Mouse (Mus musculus) WW6 (cell line): ENCODE measurements around the gene Aldh4a1.
A peak's percentile ranks its signal among the peaks of the same experiment; 100 is the strongest.

Experiments
- DNase-seq: peaks from one replicate; pipeline ENCODE4 v3.0.0-alpha.2; 2013; ENCODE audit warnings: low read depth, low spot score

Gene Aldh4a1

DNA sequence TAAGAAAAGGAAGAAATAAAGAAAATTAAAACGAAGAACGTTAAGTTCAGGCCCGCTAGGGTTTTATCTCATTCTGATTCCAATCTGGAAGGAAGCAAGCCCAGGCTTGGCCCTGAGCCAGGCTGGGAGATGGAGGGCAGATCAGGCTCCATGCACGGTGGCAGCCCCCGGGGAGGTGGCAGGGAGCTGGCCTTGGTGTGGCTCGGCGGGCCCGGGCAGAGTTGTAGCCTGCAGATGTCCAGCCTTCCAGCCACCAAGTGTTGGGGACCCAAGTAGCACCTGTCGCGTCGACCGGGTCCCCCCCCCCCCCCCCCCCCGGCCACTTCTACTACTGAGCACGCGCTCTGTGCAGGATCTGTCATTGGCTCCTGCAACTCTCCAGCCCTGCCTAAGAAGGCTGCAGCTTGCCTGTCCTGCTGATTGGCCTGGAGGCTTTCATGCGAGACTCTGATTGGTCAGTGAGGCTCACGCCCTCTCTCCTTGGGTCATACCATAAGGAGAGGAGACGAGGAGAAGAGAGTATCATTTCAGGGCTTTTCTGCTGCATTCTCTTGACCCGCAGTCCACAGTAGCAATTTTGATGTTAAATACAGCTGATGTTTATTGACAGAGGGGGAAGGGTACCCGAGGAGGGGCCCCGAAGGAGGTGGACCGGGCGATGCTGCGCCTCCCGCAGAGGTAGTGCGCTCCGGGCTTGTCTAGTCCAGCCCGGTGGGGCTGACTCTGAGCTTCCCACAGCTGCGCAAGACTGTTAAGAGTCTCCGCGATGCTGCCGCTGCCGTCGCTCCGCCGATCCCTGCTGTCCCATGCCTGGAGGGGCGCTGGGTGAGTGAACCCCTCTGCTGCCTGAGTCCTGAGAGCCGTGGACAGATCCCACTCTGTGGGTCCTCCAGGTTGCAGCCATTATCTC is at the start of gene Aldh4a1:
Gene Aldh4a1 (plus strand): TSS at position 494 of the 910 bp plus-strand sequence.
- DNase-seq: peak; percentile 85

DNA sequence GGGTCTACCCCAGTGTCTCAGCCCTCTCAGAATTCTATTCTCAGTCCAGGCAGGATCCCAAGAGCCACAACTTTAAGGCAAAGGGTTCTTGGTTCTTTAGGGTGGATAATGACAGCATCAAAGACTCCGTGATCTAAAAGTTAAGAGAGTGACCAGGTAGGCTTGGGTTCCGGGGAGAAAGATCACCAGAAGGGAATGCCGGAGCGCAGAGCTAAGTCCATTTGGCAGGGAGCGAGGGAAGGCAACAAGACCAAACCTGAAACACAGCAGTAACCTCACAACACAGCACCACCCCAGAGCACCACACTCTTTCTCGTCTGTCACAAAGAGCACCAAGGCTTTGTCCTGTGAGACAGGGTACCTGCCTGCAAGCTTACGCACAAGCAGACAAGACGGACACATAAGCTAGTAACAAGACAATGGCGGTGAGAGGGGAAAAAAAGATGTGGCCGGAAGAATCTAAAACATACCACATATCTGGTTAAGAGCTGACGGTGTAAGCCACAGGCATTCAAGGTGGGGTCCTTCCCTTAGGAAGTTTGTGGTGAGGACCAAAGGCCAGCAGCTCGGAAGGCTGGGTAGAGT is 49.6 kb upstream of the Aldh4a1 start:
- no peak for DNase-seq

DNA sequence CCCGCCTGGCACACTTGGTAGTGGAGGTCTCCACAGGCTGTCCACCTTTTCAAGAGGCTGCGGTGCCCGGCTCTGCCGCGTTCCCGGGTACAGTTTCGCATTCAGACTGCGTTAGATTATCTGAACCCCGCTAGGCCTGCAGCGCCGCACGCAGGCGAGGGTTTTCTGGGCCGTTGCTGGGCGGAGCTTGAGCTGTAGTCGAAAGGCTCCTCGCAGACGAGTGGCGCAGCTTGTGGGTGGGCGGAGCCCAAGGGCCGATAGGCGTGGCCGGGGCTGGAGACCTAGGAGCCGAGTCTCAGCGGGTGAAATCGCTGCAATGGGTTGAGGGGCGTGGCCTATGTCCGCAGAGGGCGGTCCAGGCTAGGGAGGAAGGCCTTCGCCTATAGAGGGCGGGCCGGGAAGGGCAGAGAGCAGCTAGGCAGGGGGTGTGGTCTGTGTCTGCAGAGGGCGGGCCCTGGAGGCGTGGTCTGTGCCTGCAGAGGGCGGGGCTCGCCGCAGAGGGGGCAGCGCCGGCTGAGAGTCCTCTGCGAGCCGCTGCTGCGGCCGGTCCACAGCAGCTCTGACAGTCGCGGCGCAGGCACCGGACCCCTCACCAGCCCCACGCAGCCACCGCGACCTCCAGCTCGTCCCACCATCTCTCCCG is 48.4 kb upstream of the Aldh4a1 start:
- DNase-seq: peak; percentile 99

DNA sequence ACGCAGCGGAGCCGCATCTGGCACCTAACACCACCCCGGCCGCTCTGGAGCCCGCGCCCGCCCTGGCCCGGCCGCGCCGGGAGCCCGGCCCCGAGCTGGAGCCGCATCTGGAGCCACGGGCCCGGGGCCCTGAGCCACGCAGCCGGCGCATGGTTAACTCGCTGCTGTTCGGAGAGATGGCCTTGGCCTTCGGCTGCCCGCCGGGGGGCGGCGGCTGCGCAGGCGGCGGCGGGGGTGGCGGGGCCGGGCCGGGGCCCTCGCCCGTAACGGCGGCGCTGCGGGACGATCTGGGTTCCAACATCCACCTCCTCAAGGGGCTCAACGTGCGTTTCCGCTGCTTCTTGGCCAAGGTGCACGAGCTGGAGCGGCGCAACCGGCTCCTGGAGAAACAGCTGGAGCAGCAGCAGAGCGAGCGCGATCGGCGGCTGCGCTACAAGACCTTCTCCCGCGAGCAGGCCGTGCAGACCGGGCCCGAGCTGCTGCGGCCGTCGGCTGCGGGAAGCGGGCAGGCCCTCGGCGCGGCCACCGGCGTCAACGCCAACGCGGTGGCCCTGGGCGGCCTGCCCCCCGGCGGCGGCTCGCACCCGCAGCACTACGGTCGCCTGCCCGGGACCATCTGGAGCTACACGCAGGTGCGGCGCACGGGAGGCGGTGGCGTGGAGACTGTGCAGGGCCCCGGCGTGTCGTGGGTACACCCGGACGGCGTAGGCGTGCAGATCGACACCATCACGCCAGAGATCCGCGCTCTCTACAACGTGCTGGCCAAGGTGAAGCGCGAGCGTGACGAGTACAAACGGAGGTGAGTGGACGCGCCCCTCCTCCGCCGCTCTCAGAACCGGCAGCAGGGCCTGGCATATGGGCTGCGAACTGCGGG is 47.6 kb upstream of the Aldh4a1 start:
- no peak for DNase-seq

DNA sequence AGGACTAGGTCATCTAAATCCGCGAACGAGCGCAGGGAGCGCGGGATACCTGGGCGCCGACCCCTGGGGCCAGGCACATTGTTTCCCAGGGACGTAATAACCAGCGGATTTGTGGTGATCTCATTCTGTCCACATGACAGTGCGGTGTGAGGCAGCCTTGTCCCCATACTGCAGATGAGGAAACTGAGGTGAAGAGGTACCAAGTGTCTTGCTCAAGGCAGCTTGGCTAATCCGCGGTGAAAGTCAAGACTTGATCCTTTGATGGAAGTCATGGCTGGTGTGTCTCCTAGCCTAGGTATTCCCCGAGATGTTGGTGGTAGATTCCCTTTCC is 47.0 kb upstream of the Aldh4a1 start:
- no peak for DNase-seq

DNA sequence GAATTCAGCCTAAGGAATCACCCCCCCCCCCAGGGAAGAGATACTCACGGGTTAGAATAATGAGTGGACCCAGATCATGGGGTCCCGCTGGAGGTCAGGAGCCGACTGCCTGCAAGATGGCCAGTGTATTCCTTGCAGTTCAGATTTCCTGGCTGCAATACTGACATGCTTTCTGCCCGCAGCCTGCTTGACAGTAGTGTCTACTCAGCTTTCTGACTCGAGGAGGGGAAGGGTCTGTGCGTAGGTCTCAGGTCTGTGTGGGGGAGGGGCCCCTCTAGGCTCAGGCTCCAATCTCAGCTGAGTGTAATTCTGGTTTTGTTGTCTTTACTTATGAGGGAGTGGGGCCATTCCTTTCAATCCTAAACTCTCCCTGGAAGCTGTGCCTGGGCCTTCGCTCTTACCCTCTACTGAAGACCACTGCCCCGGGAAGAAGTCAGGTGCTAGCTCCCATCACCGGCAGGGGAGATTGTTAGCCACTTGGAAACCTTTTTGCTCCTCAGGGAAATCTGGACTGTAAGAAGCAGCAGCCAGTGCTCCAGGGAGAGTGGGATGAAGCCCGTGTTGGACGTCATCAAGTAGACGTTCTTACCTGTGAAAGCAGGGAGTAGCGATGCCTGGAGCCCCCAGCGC is 46.3 kb upstream of the Aldh4a1 start:
- DNase-seq: no peak

DNA sequence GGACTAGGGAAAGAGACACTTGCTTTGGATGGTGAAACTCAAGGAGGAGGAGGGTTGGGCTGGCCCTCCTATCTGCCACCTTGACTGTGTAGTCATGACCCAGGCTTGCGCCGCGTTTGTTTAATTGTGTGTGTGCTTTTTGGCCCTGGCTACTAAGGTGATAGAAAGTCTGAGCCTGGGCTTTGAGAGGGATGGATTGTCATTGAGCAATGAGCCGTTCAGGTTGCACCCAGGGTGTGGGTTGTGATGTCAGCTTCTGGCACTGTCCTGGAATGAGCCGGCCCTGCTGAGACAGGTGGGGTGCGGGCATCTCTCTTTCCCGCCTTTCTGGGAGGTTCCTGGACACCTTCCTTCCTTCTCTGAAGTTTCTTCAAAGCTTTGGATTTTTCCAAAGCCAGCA is 45.7 kb upstream of the Aldh4a1 start:
- DNase-seq: no peak

DNA sequence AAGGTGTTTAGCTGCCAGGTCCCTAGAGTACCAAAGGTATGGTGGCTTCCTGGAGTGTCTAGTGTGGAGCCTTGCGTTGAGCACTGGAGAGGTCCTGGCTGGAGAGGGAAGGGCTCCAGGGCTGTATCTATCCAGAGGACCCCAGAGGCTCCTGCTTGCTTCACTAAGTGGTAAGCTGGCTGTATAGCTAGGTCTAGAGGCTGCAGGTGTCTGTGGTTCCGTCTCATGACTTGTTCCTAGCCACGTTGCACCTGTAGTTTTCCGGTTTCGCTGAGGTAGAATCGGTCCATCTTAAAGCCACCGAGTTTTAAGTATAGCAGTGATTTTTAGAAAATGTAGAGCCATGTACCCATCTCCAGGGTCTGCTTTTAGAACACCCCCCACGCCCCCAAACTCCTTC is 44.3 kb upstream of the Aldh4a1 start:
- DNase-seq: no peak

DNA sequence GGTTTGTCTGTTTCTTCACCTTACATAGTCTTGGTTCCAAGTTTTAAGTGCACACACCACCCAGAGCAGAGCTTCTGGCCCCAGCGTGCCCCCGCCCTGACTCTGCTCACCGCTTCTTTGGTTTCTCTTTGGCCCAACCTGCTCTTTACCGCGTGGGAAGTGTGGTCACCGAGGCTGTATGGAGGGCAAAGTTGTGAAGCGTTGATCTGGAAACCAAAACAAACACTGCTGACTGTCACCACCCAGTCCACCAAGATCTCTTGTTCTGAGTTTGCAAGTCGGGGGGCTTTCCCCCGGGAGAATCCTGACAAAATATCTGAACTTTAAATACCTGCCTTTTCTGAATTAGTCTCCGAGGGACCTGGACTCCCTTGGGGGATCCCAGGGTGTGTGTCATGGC is 43.7 kb upstream of the Aldh4a1 start:
- no peak for DNase-seq

DNA sequence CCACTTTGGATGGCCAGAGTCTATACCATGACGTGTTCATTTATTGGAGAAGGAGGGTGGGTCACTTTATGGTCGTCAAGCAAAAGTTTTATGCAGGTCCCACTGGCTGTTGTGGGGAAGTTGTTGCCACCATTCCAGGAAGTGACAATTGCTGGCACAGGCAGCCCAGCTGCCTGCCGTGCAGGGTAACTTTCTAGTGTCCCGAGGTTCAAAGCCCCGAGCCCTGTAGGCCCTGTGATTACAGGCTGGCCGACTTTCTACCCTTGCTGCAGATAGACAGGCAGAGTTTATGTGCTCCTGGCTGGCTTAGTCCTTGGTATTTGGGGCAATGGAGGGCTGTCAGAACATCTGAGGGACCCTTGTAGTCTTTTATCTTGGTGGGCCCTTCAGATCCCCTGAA is 43.2 kb upstream of the Aldh4a1 start:
- DNase-seq: no peak

DNA sequence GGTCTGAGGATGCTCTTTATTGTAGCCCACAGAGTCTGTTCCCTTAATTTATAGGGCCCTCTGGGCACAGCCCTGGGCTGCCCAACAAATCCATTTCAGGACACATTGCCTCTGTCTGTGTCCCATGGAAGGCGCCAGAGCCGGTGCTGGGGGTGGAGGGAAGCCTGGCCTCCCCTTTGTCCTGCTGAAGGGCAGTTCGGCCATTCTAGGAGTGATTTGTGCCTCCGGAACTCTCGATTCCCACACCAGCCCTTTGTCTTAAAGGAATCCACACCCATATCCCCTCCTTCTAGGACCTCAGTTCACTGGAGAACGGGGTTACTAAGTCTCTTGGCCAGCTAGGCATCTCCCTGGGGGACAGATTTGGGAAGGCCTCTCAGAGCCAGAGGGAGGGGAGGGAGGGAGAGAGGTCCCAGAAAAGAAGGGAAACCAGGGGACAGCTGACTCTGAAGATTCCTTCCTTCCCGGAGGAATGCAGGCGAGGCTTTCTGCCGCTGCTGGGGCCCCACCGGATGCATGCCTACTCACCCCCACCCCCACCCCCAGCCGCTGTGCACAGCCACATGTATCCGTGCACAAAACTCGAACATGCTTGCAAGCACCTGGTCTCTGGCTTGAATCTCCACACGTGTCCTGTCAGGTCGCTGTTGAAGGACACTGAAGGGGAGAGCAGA is 41.9 kb upstream of the Aldh4a1 start:
- no peak for DNase-seq

DNA sequence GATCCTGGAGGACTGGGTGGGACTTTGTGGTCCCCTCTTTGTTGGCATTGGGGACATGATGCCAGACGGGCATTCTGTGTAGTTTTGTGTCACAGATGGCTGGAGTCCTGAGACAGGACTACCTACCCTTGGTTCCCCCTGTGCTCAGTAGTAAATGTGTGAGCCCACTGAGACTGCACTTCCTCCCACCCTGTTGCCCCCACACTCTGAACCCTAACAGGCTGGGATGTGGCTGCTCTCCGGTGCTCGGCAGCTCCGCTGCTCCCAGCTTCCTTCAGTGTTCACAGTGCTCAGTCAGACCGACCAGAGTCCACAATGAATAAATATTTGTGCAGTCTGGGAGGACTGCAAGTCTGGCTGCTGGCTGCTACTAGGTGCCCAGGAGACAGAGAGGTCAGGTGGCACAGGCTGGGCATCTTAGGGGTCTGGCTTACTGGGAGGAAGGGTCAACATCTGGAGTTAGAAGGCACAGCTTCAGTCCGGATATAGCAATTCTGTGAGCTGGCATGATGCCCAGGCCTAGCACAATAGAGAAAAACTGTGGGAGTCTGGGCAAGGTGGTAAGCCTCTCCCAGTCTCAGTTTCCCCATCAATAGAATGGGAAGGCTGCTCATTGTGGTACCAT is 41.1 kb upstream of the Aldh4a1 start:
- no peak for DNase-seq

DNA sequence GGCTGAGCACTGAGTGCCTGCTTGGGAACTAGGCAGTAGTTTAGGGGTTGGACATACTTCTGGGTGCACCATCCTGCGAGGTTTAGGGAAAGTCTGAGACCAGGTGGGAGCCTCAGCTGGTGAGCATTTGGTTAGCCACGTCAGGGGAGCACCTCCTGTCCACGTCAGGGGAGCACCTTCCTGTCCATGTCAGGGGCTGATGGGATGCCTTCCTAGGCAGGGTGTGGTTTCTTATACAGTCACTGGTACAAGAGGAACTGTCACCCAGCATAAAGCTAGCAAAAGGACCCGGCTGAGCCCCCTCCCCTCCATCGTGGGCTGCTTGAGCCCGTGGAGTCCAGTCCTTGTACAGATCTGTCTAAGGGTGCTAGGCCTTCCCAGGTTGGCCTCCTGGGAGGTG is 40.3 kb upstream of the Aldh4a1 start:
- DNase-seq: no peak

DNA sequence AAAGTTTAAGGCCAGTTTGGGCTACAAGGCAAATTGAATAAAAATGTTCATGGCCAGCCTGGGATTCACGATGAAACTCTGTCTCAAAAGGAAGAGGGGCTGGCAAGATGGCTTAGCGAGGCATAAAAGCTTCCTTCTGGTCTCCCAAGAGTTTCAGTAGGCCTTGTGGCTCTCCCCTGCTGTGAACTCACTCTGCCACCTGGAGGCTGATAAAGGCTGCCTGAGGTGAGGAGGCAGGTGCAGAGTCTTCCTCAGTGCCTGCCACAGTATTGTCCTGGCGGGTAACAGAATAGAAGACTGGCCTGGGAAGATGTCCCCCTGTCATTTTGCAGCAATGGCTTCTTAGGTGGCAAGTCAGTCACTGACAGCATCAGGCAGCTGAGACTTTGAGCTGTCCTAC is 39.8 kb upstream of the Aldh4a1 start:
- no peak for DNase-seq

DNA sequence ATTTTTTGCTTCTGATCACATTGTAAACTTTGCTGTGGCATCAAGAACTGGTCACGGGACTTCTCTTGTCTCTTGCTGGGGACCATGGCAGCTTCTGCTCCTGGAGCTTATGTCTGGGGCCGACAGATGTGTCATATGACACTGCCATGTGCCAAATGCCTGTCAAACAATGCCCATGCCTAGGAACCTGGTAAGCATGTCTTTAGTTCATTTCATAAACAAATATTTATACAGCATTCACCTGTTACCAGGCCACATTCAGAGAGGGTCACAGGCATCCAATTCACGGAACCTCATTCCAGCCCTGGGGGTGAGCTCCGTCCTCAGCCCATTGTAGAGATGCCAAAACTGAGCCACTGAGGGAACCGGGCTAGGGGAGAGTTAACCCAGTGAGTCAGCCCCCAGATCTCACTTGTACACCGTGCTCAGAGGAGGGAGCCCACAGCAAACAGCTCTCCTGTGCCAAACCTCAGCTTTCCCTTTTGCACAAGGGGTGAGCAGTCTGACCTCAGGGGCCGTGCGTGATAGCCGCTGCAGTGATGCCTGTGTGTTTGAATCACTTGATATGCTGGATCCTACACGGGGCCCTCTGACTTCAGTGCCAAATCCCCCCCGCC is 38.9 kb upstream of the Aldh4a1 start:
- DNase-seq: no peak

DNA sequence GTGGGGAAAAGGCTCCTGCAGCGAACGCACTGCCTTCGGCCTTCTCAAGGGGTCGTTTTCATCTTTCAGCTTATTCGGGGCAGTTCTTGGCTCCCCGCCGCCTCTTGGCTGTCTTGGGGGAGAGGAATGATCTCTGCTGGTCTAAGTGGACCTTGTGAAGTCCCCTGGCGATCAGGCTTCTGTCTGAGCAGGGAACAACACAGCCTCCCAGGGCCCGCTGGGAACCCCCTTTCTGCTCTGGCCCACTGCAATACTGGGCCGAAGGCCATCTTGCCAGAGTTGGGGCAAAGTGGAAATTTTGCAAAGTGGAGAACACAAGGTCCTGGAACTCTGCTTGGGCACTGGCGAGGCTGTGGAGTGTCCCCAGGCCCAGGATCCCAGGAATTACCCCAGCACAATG is 38.0 kb upstream of the Aldh4a1 start:
- DNase-seq: no peak

DNA sequence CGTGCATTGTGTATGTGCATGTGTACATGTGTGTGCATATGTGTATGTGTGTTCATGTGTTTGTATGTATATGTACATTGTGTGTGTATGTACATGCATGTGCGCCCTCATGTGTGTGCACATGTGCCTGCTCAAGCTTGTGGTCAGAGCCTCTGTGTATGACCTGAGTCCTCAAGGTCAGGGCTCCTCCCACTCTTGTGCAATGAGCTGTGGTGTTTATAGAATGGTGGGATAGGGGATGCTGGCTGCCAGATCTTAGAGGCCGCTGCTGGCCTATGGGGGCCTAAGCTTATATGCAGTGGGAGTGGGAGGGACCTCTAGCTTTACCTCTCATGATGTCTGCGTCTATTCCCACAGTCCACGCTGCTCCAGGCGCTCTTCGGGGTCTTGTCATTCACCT is 37.0 kb upstream of the Aldh4a1 start:
- no peak for DNase-seq

DNA sequence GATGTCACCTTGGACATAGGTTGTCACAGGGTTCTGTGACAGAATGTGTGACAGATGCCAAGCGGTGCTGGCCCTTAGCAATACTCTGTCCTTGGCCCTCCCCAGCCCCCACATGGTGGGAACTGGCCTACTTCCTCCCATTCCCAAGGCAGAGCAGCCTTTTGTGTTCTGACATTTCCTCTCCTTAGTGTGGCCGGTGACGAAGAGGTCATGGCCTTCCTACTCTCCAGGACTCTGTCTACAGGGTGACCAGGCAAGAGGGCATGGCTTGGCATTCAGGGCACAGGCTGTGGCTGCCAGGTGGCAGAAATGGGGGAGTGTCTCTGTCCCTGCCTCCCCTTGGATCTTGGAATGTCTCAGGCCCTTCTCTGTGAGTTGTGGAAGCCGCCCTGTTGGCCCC is 35.3 kb upstream of the Aldh4a1 start:
- no peak for DNase-seq

DNA sequence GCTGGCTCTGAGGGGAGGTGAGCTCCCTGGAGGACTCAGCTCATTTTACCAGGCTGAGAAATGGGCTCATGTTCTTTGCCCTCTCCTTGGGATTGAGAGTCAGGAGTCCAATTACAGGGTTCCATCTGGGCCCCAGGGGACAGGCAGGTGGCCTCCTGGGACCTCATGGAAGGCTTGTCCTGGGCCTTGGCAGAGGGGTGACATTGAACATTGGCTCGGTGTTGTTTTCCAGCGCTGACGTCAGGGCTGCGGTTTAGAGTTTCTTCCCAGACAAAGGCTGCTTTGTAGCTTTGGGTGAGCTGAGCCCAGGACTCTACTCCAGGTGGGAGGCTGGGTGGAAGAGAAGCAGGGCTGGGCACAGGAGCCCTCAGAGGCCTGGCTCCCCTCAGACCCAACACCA is 34.9 kb upstream of the Aldh4a1 start:
- DNase-seq: no peak
